Mouse (Mus musculus) bone marrow macrophage, adult 2 months (primary cell): ENCODE data around the gene Aamp. TPM values are rescaled to one million over a fixed set of nuclear protein-coding genes. Genes with fewer than 3 reads are reported as not detected.

Experiments
- H3K27ac ChIP-seq: 2 replicates; pipeline ENCODE4 v1.5.1; 2012; ENCODE audit warnings: low read depth, low read length; ENCODE audit not compliant: insufficient read depth
- H3K4me1 ChIP-seq: 2 replicates; pipeline ENCODE4 v1.6.1; 2012; ENCODE audit warnings: low read length; ENCODE audit not compliant: control insufficient read depth, insufficient read depth
- H3K4me3 ChIP-seq: 2 replicates; pipeline ENCODE4 v1.5.1; 2012; ENCODE audit warnings: mild to moderate bottlenecking, low read length, moderate library complexity; ENCODE audit not compliant: insufficient read depth
- CTCF ChIP-seq: IDR thresholded peaks from 2 replicates; pipeline ENCODE4 v1.5.1; 2012; ENCODE audit warnings: low read depth, mild to moderate bottlenecking, low read length, moderate library complexity
- POLR2A ChIP-seq: IDR thresholded peaks from 2 replicates; pipeline ENCODE4 v1.6.1; 2012; ENCODE audit warnings: mild to moderate bottlenecking, low read depth, low read length, borderline replicate concordance
- polyA plus RNA-seq: library from polyadenylated mRNA; stranded (reverse); fragments of >200 nt; gene quantifications from 2 replicates; pipeline ENCODE4 v1.2.4, GENCODE M21; 2012; ENCODE audit not compliant: missing spikeins, insufficient read depth, insufficient read length

The Aamp gene
- polyA plus RNA-seq, 1 experiment = 104 TPM

DNA sequence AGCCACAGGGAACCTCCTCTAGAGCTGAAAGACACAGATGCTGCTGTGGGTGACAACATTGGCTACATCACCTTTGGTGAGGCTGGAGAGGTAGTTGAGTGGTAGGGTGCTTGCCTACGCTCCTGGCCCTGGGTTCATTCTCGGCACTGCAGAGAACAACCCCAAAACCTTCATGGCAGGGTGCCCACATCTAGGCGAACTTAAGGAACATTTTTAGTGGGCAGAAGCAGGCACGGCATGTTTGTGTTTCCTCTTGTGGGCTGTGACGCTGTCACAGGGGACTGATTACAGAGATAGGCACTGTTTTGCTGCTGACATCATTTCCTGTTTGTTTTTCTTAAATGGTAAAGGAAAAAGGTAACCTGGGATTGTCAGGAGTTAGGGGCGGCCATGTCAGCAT lies 22.0 kb downstream of the Aamp start:
- Histone ChIP-seq H3K27ac (no peak overlapping the region), H3K4me1 (no peaks in the 10 kb centered on the region), H3K4me3 (no peak overlapping the region)
- TF ChIP-seq CTCF = no peak
- TF ChIP-seq POLR2A = no peak

DNA sequence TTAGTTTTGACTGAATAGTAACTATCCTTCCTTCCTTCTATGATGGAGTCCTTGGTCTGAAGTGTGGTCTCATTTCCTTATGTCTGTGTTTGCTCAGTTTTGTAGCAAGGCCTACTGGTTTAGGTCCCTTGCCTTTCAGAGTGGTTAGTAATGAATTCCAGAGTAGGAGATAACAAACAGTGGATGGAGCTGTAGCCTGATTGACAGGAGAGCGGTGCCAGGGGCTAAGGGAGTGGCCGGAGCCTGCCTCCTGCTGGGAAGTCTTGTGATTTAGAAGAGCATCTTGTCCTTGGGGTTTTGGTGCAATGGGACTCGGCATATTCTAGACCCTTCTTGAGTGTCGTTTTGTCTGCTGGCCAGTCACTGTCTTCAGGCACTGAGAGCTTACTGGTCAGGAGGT lies 27.8 kb downstream of the Aamp start:
- H3K4me1 ChIP-seq = no peaks in the 10 kb centered on the region
- no peak overlapping the region for H3K27ac ChIP-seq
- TF ChIP-seq POLR2A (no peak), CTCF (no peak)
- H3K4me3 ChIP-seq = no peak overlapping the region

DNA sequence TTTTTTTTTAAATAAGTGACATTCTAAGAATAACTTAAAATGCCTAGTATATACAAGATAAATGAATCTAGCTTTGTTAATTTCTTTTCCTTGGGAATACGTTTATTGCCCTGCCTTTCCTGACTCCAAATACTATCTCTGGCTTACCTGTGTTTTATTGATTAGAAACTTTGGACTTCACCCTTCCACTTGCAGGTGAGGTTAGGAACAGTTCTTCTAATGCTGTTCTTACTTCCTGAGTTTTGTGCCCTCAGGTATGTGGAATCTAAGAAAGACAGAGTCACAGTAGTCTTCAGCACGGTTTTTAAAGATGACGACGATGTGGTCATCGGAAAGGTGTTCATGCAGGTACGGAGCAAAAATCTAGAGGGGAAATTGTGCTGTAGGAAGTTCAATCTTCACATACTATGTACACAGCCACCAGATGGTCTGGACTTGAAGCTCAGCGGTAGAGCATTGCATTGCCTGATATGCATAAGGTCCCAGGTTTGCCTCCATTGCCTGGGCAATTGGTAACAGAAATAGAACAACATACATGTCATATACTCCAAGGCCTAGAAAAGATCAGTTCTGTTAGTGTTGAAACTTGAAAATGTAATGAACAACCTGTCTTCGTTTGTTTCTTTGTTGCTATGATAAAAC lies 28.7 kb downstream of the Aamp start:
- H3K4me1 ChIP-seq = peaks cover under 1% of the 10 kb centered on the region; the same call in 1 of the 2 replicates
- H3K27ac ChIP-seq = no peak overlapping the region
- TF ChIP-seq POLR2A (no peak), CTCF (no peak)
- H3K4me3 ChIP-seq = no peak overlapping the region

DNA sequence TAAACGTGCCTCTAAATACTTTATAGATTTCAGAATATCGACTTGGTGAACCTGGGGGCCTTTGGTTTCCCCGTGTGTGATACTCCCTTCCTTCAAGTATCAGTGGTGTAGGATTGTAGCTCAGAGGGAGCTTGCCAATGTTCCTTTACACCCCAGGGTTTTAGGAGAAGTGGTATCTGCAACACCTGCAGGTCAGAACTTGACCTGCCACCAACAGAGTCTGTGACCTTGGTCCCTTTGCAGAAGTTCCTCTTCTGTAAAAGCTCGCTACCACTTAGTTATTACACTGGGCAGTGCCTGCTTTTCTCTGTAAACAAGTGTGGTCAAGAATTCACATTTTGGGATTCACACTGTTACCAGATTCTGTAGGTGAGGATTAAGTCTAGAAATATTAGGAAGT lies 34.4 kb downstream of the Aamp start:
- no peak overlapping the region for H3K4me3 ChIP-seq
- peaks cover 45% of the 10 kb centered on the region for H3K4me1 ChIP-seq
- peak overlapping the region; percentile 75 for H3K27ac ChIP-seq
- no peak for TF ChIP-seq POLR2A
- no peak for TF ChIP-seq CTCF

DNA sequence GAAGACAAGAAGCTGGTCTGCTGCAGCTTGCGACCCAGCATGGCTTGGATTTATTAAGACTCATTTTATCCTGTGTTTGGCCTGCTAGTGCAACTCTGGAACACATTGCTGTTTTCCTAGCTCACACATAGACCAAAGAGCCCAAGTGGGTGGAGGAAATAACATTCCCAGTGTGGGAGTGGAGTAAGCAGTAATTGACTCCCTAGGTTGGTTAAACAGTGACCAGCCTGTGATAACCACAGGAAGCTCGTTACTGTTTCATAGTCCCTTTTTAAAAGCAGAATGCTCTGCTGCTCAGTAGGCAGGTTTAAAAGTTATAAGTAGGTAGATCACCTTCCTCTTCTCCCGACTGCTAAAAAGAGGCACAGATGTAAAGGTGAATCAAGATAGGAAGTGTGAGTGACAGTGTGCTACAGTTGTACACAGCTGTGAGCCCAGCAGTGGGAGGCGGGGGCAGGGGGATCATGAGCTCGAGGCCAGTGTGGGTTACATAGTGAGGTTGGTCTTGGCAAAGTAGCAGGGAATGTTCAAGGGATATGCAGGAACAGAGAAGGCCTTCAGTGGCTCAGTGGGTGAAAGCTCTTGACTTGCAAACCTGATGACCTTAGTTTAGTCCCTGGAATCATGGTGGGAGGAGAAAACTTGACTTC lies 35.1 kb downstream of the Aamp start:
- peak overlapping the region; percentile 3; the same call in 1 of the 2 replicates for H3K4me3 ChIP-seq
- H3K4me1 ChIP-seq = peaks cover 49% of the 10 kb centered on the region
- TF ChIP-seq POLR2A = no peak
- TF ChIP-seq CTCF = no peak
- H3K27ac ChIP-seq = peak overlapping the region; percentile 75

DNA sequence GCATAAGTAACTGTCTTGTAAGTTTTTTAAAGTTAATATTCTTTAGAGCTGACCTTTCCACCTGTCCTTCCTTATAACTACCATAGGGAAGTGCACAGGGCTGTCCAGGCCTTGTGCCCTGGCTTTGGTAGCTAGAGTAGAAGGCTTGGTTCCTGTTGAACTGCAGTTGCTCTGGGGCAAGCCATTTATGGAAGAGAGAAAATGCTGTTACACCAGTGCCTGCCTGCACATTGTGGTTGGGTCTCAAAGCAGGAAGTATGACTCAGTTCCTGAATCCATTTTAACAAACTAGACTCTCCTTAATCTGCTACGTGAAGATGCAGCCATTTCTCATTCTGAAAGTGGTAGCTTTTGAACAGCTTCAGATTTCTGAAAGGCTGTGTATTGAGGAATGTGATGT lies 35.7 kb downstream of the Aamp start:
- TF ChIP-seq CTCF = no peak
- no peak for TF ChIP-seq POLR2A
- Histone ChIP-seq H3K4me3 (peak overlapping the region; percentile 3; the same call in 1 of the 2 replicates), H3K4me1 (peaks cover 56% of the 10 kb centered on the region), H3K27ac (peak overlapping the region; percentile 75)

DNA sequence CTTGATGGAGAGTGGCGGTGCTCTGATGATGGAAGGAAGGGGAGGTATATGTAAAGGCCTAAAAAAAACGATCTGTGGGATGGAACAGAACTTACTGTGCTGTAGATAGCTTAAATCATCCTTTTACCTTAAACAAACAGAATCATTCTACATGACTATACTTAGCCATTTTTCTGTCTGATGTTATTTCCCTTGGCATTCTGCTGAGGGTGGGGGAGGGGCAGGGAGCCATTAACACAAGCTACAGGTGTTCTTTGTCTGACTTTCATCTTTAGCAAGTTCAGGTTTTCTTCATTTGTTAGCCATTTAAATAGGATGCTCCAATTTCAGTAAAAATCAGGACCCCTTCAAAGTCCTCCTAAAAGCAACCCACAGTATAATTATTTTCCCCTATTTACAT lies 39.0 kb downstream of the Aamp start:
- TF ChIP-seq POLR2A (no peak), CTCF (no peak)
- Histone ChIP-seq H3K4me3 (no peak overlapping the region), H3K27ac (no peak overlapping the region), H3K4me1 (peaks cover 72% of the 10 kb centered on the region)

DNA sequence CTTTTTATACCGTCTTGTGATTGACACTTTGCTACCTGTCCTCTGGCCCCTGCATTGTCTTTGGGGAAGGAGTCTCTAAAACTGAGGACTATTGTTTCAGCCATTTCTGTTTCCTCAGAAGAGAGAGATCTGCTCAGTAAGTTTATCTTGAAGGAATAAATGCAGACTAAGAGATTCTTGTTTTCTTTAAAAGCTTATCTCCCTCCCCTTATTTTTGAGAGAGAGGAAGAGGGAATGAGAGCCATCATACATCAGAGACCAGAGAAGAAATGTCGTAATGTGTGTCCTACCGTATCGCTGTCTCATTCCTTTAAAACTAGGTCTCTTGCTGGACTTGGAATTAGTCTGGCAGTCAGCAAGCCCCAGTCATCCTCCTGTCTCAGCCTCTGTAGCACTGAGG lies 43.7 kb downstream of the Aamp start:
- peaks cover 42% of the 10 kb centered on the region for H3K4me1 ChIP-seq
- H3K4me3 ChIP-seq = no peak overlapping the region; the same call in 1 of the 2 replicates
- 0 out of 2 replicates have a peak overlapping the region, but pooled peaks have one; percentile 9 for H3K27ac ChIP-seq
- TF ChIP-seq CTCF = no peak
- TF ChIP-seq POLR2A = no peak

DNA sequence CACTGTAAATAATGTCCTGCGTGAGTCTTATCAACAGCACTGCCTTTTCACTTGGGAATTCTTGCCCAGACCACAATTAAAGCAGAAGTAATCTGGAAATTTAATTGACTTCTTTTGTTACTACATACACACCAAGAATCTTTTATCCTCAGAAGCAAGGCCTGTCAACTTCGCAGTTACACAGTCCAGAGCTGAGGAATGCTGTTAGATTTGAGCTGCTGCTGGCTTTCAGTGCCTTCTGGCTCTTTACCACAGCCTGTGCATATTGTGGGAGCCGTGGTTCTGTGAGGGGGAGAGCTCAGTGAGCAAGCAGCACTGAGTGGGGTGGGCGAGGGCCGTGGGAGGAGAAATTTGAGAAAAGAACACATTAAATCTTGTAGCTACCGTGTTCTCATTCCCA lies 44.2 kb downstream of the Aamp start:
- Histone ChIP-seq H3K27ac (peak overlapping the region; percentile 1; the same call in 1 of the 2 replicates), H3K4me3 (peak overlapping the region; percentile 27), H3K4me1 (peaks cover 41% of the 10 kb centered on the region)
- no peak for TF ChIP-seq CTCF
- TF ChIP-seq POLR2A = no peak

DNA sequence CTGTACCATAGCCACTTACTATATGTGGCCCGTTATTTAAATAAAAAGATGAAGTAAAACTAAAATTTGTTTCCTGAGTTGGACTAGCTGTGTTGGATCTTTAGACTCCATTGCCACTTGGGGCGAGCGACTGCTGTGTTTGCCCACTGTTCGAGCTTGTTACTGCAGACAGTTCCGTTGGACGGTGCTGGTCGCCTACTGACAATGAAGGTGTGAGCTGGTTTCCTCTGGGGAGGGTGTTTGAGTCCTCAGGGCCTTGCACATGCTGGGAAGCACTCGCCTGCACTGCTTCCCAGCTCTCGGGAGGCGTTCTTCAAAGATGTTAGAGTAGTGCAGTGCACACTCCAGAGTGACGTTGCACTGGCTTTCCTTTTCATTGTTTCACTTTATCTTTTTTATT lies 44.9 kb downstream of the Aamp start:
- no peak for TF ChIP-seq POLR2A
- Histone ChIP-seq H3K4me1 (peaks cover 43% of the 10 kb centered on the region), H3K4me3 (peak overlapping the region; percentile 52), H3K27ac (peak overlapping the region; percentile 68)

DNA sequence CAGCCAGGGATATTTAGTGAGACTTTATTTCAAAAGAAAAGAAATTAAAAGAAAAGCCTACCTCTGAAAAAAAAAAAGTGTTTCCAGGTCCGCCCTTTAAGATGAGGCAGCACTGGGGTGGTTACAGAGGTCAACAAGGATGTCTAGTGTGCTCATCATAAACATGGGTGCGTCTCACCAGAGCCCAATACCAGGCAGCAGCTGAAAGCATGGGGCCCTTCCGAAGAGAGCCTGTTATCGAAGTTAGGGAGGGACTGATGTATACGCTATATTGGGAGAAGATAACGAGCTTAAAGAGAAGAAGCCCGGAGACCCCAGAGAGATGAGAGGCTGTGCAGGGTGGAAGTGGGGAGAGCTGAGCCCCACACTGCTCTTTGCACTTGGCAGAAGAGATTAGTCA lies 45.4 kb downstream of the Aamp start:
- peak overlapping the region; percentile 52 for H3K4me3 ChIP-seq
- peak; percentile 18; the same call in 1 of the 2 replicates for TF ChIP-seq CTCF
- TF ChIP-seq POLR2A = no peak
- peak overlapping the region; percentile 68 for H3K27ac ChIP-seq
- peaks cover 43% of the 10 kb centered on the region for H3K4me1 ChIP-seq
